Mouse (Mus musculus) liver, adult 2 months (tissue): ENCODE measurements around the gene Cpsf7. TPM values are rescaled to one million over a fixed set of nuclear protein-coding genes. Genes with fewer than 3 reads are reported as not detected.
"Not testable (repeated sequence)": the region's sequence is repeated elsewhere in the genome, so short reads cannot be mapped to it uniquely, and the experiment has no call there.

Experiments
- DNase-seq: peaks from one replicate; pipeline ENCODE4 v3.0.0-alpha.2; 2011; ENCODE audit warnings: low read depth, low spot score; ENCODE audit errors: extremely low read depth
- H3K27ac ChIP-seq: fragments of 200-500 bp; replicated peaks from 2 replicates; pipeline ENCODE4 v1.5.1; 2012; ENCODE audit warnings: low read depth, mild to moderate bottlenecking, control low read depth, inconsistent platforms, low read length; ENCODE audit not compliant: insufficient read depth
- H3K27me3 ChIP-seq: fragments of 200-500 bp; 2 replicates; pipeline ENCODE4 v1.6.1; 2012; ENCODE audit warnings: mild to moderate bottlenecking, moderate library complexity, low read length, inconsistent platforms; ENCODE audit not compliant: control insufficient read depth, insufficient read depth
- H3K36me3 ChIP-seq: fragments of 200-500 bp; 2 replicates; pipeline ENCODE4 v1.6.1; 2012; ENCODE audit warnings: low read length, inconsistent platforms; ENCODE audit not compliant: control insufficient read depth, insufficient read depth
- H3K4me1 ChIP-seq: fragments of 200-500 bp; 2 replicates; pipeline ENCODE4 v1.6.1; 2011; ENCODE audit warnings: low read length; ENCODE audit not compliant: control insufficient read depth, insufficient read depth
- H3K4me3 ChIP-seq: fragments of 200-500 bp; 2 replicates; pipeline ENCODE4 v1.5.1; 2011; ENCODE audit warnings: low read depth, mild to moderate bottlenecking, control low read depth, low read length, moderate library complexity; ENCODE audit not compliant: insufficient read depth
- H3K79me2 ChIP-seq: fragments of 200-500 bp; 2 replicates; pipeline ENCODE4 v1.6.1; 2012; ENCODE audit warnings: inconsistent platforms, mild to moderate bottlenecking, low read length, moderate library complexity; ENCODE audit not compliant: control insufficient read depth, insufficient read depth
- H3K9ac ChIP-seq: fragments of 200-500 bp; 2 replicates; pipeline ENCODE4 v1.6.1; 2012; ENCODE audit warnings: low read depth, mild to moderate bottlenecking, control low read depth, inconsistent platforms, low read length
- CTCF ChIP-seq: fragments of 200-500 bp; IDR thresholded peaks from 2 replicates; pipeline ENCODE4 v1.5.1; 2011; ENCODE audit warnings: low read depth, low read length, control low read depth
- POLR2A ChIP-seq: fragments of 200-500 bp; IDR thresholded peaks from 2 replicates; pipeline ENCODE4 v1.6.1; 2011; ENCODE audit warnings: low read length, control low read depth; ENCODE audit not compliant: insufficient read depth; ENCODE audit errors: extremely low read depth
- WGBS: fragments of 180-500 bp; shearing (Covaris S2); methylation state at CpG from one replicate; pipeline ENCODE4 v1.1.7; 2018; 5-methylcytosine and 5-hydroxymethylcytosine counted together
- polyA plus RNA-seq: library from polyadenylated mRNA; depleted of rRNA; stranded (reverse); fragments of >200 nt; gene quantifications from 2 replicates; pipeline ENCODE4 v1.2.3, GENCODE M21; 2012
- total RNA-seq: library from RNA; depleted of rRNA; stranded (reverse); fragments of >200 nt; gene quantifications from 2 replicates; pipeline ENCODE4 v1.2.3, GENCODE M21; 2014

Cpsf7 gene
- total and polyA plus RNA-seq, 2 experiments: 10.0 to 19.9 TPM

DNA sequence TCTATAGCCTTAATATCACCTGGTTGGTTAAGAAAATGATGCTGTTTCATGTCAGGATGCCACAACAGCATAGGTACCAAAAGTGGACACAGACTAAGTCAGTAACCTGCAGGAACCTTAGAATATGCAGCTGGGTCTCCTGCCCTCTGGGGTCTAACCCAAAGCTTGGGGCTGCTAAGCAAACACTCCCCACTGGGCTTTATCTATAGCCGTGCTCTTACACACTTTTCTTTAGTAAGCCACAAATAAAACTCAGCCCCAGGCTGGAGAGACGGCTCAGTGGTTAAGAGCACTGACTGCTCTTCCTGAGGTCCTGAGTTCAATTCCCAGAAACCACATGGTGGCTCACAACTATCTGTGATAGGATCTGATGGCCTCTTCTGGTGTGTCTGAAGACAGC, 31.9 kb downstream of the Cpsf7 start:
- 70% methylated on average over 2 of the region's 2 CpGs for WGBS
- no peak for DNase-seq
- no peak overlapping the region for H3K4me3 ChIP-seq
- no peak for TF ChIP-seq CTCF
- TF ChIP-seq POLR2A: no peak
- H3K9ac ChIP-seq: no peak overlapping the region
- H3K27ac ChIP-seq: no peak overlapping the region
- no peaks in the 10 kb centered on the region for H3K79me2 ChIP-seq
- no peaks in the 10 kb centered on the region for H3K27me3 ChIP-seq
- peaks cover 5% of the 10 kb centered on the region; the same call in 1 of the 2 replicates for H3K4me1 ChIP-seq
- no peaks in the 10 kb centered on the region for H3K36me3 ChIP-seq

DNA sequence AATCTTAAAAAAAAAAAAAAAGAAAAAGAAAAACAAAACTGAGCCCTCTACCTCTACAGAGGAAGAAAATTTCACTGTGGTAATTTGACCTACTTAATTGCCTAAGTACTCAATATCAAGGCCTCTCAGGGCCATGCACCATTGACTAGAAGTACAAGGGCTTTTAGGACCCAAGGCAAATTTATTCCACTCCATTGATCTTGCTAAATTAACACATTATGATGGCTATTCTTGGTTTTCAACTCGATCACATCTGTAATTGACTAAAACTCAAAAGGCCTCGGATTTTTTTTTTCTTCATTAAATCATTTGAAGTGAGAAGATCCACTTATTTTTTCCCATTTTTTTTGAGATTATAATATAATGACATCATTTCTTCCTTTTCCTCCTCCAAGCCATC, 32.4 kb downstream of the Cpsf7 start:
- no peak overlapping the region for H3K9ac ChIP-seq
- H3K27ac ChIP-seq: no peak overlapping the region
- no peaks in the 10 kb centered on the region for H3K36me3 ChIP-seq
- peaks cover 5% of the 10 kb centered on the region for H3K4me1 ChIP-seq
- H3K27me3 ChIP-seq: no peaks in the 10 kb centered on the region
- no peaks in the 10 kb centered on the region for H3K79me2 ChIP-seq
- TF ChIP-seq CTCF (no peak), POLR2A (no peak)
- WGBS: 86% methylated on average over 2 of the region's 2 CpGs
- no peak overlapping the region for H3K4me3 ChIP-seq
- DNase-seq: no peak

DNA sequence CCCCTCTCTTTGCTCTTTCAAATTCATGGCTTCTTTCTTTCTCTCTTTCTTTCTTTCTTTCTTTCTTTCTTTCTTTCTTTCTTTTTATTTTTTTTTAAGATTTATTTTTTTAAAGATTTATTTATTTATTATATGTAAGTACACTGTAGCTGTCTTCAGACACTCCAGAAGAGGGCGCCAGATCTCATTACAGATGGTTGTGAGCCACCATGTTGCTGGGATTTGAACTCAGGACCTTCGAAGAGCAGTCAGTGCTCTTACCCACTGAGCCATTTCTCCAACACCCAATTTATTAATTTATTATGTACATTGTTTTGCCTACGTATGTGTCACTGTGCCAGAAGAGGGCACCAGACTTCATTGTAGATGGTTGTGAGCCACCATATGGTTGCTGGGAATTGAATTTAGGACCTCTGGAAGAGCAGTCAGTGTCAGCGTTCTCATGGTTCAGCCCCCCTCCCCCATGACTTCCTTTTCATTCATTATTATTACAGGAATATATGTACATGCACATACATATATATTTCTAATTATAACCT, 32.8 kb downstream of the Cpsf7 start:
- 79% methylated on average over 4 of the region's 4 CpGs for WGBS
- H3K27me3 ChIP-seq, H3K9ac ChIP-seq, H3K36me3 ChIP-seq, H3K27ac ChIP-seq, H3K79me2 ChIP-seq, H3K4me1 ChIP-seq, H3K4me3 ChIP-seq, DNase-seq: not testable (repeated sequence)

DNA sequence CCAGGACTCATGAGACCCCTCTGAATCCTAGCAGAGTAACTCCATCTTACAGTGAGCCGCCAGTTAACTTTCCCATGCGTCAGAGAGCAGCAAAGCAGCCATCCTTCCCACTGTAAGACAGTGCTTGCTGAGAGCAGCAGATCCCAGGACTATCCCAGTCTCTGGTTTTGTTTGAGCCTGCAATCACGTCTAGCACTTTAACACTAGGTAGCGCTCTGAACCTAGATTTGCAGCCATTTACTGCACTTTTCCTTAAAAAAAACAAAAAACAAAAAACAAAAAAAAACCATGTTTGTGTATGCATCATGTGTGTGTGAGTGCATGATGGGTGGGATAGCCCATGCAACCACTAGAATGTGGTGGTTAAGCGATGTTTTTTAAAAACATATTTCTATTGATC, 35.0 kb downstream of the Cpsf7 start:
- Histone ChIP-seq H3K4me3 (no peak overlapping the region), H3K4me1 (peaks cover 7% of the 10 kb centered on the region), H3K36me3 (no peaks in the 10 kb centered on the region), H3K27me3 (no peaks in the 10 kb centered on the region), H3K79me2 (no peaks in the 10 kb centered on the region), H3K27ac (no peak overlapping the region), H3K9ac (no peak overlapping the region)
- DNase-seq: peak; percentile 39
- peak; percentile 24 for TF ChIP-seq CTCF
- TF ChIP-seq POLR2A: no peak
- WGBS: 42% methylated on average over 5 of the region's 5 CpGs

DNA sequence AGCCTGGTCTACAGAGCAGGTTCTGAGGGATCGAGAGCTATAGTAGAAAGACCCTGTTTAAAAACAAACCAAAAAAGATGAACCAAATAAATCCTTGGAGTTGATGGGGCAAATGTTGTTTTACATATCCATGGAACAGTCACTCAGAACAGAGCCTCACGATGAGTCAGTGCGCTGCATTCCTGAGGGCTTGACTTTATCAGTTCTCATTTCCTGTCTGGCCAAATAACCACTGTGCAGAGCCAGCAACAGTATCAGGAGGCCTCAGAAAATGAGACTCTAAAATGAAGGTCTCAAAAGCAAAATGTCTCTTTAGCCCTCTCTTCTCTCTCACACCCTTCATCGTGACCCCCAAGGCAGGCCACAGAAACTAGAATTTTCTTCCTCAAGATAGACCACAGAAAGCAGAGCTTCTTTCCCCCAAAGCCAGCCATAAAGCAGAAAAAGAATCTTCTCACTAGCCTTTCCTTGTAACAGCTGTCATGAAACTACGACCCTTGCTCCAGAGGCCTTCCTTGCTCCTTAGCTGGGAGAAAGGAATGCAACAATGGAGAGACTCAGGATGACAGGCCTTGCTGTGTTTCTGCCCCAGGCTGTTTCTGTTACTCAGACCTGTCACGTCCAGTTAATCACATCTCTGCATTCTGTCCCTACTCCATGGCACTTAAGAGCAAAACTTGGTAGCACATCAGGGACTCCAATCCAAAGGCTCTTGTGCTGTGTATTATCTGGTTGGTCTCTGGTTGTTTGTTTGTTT, 36.7 kb downstream of the Cpsf7 start:
- H3K4me3 ChIP-seq: no peak overlapping the region
- TF ChIP-seq CTCF (no peak), POLR2A (no peak)
- peak; percentile 33 for DNase-seq
- no peak overlapping the region for H3K9ac ChIP-seq
- H3K27me3 ChIP-seq: no peaks in the 10 kb centered on the region
- H3K36me3 ChIP-seq: no peaks in the 10 kb centered on the region
- H3K27ac ChIP-seq: peak overlapping the region; percentile 37; the same call in 1 of the 2 replicates
- 73% methylated on average over 6 of the region's 6 CpGs for WGBS
- peaks cover 4% of the 10 kb centered on the region for H3K4me1 ChIP-seq
- no peaks in the 10 kb centered on the region for H3K79me2 ChIP-seq

DNA sequence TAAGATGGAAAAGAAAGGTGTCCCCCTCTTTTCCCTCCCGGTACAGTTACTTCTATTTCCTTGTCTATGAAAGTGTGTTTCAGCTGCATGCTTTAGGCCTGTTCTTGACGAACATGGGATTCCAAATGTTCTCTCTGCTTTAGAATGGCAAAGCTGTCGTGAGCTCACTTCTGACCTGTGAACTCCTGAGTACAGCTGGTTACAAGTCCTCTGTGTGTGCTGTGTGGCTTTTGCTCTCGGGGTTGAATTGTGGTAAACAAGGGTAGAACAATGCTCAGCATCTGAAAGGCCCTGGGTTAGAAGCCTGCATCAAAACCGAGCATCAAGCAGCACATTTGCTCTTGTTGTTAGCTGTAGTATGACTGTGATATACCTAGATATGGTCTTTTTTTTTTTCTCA, 37.3 kb downstream of the Cpsf7 start:
- Histone ChIP-seq H3K79me2 (no peaks in the 10 kb centered on the region), H3K4me1 (peaks cover 4% of the 10 kb centered on the region), H3K4me3 (no peak overlapping the region), H3K27me3 (no peaks in the 10 kb centered on the region), H3K9ac (no peak overlapping the region), H3K36me3 (no peaks in the 10 kb centered on the region), H3K27ac (0 out of 2 replicates have a peak overlapping the region, but pooled peaks have one; percentile 32)
- no peak for DNase-seq
- TF ChIP-seq CTCF (no peak), POLR2A (no peak)
- WGBS: 68% methylated on average over 5 of the region's 5 CpGs
